Mouse (Mus musculus) induced T-regulatory cell, adult 2 months (primary cell): Measurements from ENCODE around the gene Olfr720.

Experiments
- DNase-seq: peaks from one replicate; pipeline ENCODE4 v3.0.0-alpha.2; 2012; ENCODE audit warnings: low read depth

Gene Olfr720

DNA sequence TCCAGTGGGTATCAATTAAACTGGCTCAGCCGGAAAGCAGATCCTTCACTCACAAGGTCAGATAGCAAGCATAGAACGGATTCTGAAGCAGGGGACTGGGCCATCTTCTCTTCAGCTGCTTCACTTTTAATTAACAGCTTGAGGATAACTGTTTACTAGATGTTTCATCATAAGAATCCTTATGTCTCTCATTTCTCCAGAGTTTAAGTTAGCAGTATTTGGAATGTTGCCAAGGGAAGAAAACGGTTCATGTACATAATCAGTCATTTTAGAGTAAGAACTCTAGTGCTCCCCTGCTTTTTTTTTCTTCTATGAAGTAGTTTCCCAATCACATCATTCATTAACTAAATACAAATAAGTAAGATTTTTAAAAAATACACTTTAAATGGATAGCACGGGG lies at the start of gene Olfr720:
Gene Olfr720 (minus strand): TSS at position 101 of the 400 bp plus-strand sequence.
- no peak for DNase-seq
